Mouse (Mus musculus) lung, embryonic 16.5 days (tissue): ENCODE data around the gene Cd82. TPM values are rescaled to one million over a fixed set of nuclear protein-coding genes. Genes with fewer than 3 reads are reported as not detected.

Source experiments
- ATAC-seq: fragments of 200-750 bp; cut with Nextera tagmentation; 2 replicates; pipeline ENCODE4 v1.8.0; 2017; ENCODE audit warnings: low read depth, mild to moderate bottlenecking, moderate library complexity
- H3K27ac ChIP-seq: fragments of 300-500 bp; sonication (generic); 2 replicates; pipeline ENCODE4 v1.5.1; 2014; ENCODE audit warnings: mild to moderate bottlenecking, control low read depth, low read length
- H3K27me3 ChIP-seq: fragments of 300-500 bp; sonication (generic); 2 replicates; pipeline ENCODE4 v1.6.1; 2014; ENCODE audit warnings: low read depth, low read length, mixed read lengths; ENCODE audit not compliant: control insufficient read depth, insufficient read depth
- H3K36me3 ChIP-seq: fragments of 300-500 bp; sonication (generic); 2 replicates; pipeline ENCODE4 v1.6.1; 2014; ENCODE audit warnings: low read length; ENCODE audit not compliant: control insufficient read depth, insufficient read depth
- H3K4me1 ChIP-seq: fragments of 300-500 bp; sonication (generic); replicated peaks from 2 replicates; pipeline ENCODE4 v1.6.1; 2014; ENCODE audit warnings: low read length, mixed read lengths; ENCODE audit not compliant: control insufficient read depth, insufficient read depth
- H3K4me2 ChIP-seq: fragments of 300-500 bp; sonication (generic); 2 replicates; pipeline ENCODE4 v1.6.1; 2014; ENCODE audit warnings: low read depth, low read length, control low read depth
- H3K4me3 ChIP-seq: fragments of 300-500 bp; sonication (generic); 2 replicates; pipeline ENCODE4 v1.5.1; 2014; ENCODE audit warnings: mild to moderate bottlenecking, low read length, control low read depth
- H3K9ac ChIP-seq: fragments of 300-500 bp; sonication (generic); 2 replicates; pipeline ENCODE4 v1.6.1; 2014; ENCODE audit warnings: low read length, control low read depth
- H3K9me3 ChIP-seq: fragments of 300-500 bp; sonication (generic); 2 replicates; pipeline ENCODE4 v1.6.1; 2016; ENCODE audit warnings: low read length; ENCODE audit not compliant: control insufficient read depth
- WGBS: fragments of 180-500 bp; shearing (Covaris S2); extraction: QIAGEN DNeasy Blood & Tissue Kit; methylation state at CpG from one replicate; pipeline ENCODE4 v1.1.7; 2014; 5-methylcytosine and 5-hydroxymethylcytosine counted together
- polyA plus RNA-seq: library from polyadenylated mRNA; unstranded; fragments of >200 nt; fragmentation: Nextera tagmentation; extraction: Ambion mirVana; gene quantifications from 2 replicates; pipeline ENCODE4 v1.2.1, GENCODE M21; 2015

The Cd82 gene
- polyA plus RNA-seq, 1 experiment from 2014 or later: 63.6 TPM

DNA sequence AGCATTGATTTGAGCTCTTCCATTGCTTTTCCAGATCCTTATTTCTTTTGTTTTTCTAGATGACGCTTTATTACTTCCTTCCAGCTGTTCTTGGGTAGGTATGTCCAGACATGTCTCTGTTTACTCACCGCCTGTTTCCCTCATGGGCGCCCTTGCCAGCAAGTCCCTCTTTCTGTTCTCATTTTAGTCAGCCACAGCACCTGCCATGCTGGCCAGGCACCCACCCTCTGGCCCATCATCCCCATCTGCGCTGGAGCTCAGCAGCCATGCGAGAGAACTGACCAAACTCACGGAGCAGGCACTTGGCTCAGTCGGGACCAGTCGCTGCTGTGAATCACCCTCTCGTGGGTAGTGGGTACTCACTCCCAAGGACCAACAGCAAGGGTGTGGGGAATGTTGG, 11.0 kb upstream of the Cd82 start:
- 75% methylated on average over 9 of the region's 9 CpGs for WGBS
- Histone ChIP-seq H3K4me1 (peaks cover 10% of the 10 kb centered on the region), H3K27ac (no peak overlapping the region), H3K36me3 (no peaks in the 10 kb centered on the region), H3K4me3 (no peak overlapping the region), H3K9ac (no peak overlapping the region), H3K4me2 (no peak overlapping the region), H3K27me3 (peaks cover 3% of the 10 kb centered on the region; the same call in 1 of the 2 replicates), H3K9me3 (no peaks in the 10 kb centered on the region)
- no peak for ATAC-seq

DNA sequence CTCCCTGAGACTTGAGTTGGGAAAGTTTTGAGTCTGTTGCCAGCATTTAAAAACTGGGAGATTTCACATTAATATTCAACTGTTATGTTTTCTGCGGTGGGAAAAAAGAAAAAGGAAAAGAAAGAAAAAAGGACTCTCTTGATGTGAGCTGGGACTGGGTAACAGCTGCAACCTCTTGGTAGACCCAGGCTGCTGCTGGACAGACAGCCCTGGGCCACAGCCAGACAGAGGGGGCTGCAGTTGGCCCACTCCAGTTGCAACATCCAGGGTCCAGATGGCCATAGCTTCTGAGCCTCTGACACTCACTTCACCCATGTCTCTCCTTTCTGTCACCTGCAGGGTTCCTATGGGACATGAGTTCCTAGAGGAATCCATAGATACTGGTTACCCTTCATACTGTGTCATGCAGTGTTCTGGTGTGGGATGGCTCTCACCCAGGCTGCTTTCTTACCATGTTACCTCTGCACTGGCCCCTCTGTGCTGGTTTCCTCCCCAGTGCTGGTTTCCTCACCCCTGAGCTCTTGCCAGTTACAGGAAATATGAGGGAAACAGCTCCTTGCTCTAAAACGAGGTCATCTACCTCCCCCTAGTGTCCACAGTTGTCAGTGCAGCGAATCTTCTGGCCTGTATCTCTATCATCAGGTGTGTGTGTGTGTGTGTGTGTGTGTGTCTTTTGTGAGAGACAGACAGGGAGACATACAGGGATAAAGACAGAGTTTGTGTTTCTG, 8.1 kb upstream of the Cd82 start:
- Histone ChIP-seq H3K27ac (peak overlapping the region; percentile 48; the same call in 1 of the 2 replicates), H3K9me3 (no peaks in the 10 kb centered on the region), H3K9ac (peak overlapping the region; percentile 60), H3K27me3 (0 out of 2 replicates have a peak, but pooled peaks cover 2% of the 10 kb centered on the region), H3K4me3 (no peak overlapping the region), H3K4me2 (peak overlapping the region; percentile 74), H3K4me1 (peaks cover 9% of the 10 kb centered on the region), H3K36me3 (no peaks in the 10 kb centered on the region)
- WGBS: 12% methylated on average over 3 of the region's 3 CpGs
- peak; percentile 59 for ATAC-seq

DNA sequence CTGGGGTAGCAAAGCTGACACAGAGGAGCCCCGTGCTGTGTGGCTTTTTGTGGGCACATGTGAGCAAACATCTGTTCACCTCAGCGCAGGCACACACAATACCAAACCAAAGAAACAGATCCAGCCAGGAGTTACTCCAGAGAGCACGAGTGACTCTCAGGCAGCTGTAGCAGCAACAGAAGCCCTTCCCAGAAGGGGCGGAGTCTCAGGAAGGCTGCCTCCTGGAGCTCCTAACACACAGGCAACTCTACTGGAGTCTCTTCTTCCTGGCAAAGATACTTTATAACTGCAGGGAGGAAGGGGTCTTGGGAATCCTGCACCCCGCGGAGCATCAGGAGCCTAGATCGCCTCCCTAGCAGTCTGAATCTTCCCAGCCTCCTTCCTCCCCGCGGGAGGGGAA, 7.2 kb upstream of the Cd82 start:
- Histone ChIP-seq H3K27me3 (no peaks in the 10 kb centered on the region), H3K9me3 (no peaks in the 10 kb centered on the region), H3K9ac (peak overlapping the region; percentile 60), H3K4me2 (peak overlapping the region; percentile 74), H3K27ac (peak overlapping the region; percentile 21; the same call in 1 of the 2 replicates), H3K4me3 (peak overlapping the region; percentile 48), H3K4me1 (peaks cover 9% of the 10 kb centered on the region), H3K36me3 (no peaks in the 10 kb centered on the region)
- 1% methylated on average over 9 of the region's 9 CpGs for WGBS
- peak; percentile 69 for ATAC-seq

DNA sequence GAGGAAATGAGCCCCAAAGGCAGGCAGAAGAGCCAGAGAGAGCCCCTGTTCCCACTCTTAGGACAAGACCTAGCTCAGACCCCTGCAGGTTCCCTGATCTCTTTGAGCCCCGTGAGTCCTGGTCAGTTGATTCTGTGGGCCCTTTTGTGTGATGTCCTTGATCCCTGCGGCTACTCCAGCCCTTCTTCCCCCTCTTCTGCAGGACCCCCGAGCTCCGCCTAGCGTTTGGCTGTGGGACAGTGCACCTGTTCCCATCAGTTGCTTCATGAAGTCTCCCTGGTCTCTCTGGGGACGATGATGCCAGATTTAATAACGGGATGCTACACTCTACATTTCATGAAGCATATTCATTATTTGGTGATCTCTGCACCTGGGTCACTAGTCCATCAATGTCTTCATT, 6.2 kb upstream of the Cd82 start:
- ATAC-seq: no peak
- Histone ChIP-seq H3K27ac (no peak overlapping the region), H3K36me3 (no peaks in the 10 kb centered on the region), H3K9ac (no peak overlapping the region), H3K4me1 (peaks cover 9% of the 10 kb centered on the region), H3K4me3 (no peak overlapping the region), H3K27me3 (no peaks in the 10 kb centered on the region), H3K4me2 (no peak overlapping the region), H3K9me3 (no peaks in the 10 kb centered on the region)
- 12% methylated on average over 7 of the region's 7 CpGs for WGBS

DNA sequence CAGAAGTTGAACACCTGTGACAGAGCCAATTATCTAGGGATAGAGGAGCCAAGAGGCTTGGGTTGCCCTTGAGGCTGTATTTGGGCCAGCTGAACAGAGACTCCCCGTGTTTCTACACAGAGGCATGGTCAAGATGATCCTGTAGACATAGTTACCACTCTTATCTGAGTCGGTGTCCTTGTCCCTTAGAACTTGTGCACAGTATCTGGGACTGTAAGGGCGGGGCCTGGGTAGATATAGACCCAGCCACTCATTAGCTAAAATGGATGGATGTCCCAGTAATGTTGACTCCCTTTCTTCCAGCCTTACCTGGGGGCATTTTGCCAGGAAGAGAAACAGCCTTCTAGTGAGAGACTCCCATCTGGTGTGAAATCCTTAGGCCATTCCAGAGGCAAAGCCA, 3.4 kb upstream of the Cd82 start:
- H3K9me3 ChIP-seq: no peaks in the 10 kb centered on the region
- no peaks in the 10 kb centered on the region for H3K36me3 ChIP-seq
- 76% methylated on average over 3 of the region's 3 CpGs for WGBS
- no peak for ATAC-seq
- no peak overlapping the region for H3K27ac ChIP-seq
- H3K4me3 ChIP-seq: no peak overlapping the region
- peaks cover 27% of the 10 kb centered on the region for H3K4me1 ChIP-seq
- H3K27me3 ChIP-seq: no peaks in the 10 kb centered on the region
- no peak overlapping the region for H3K4me2 ChIP-seq
- no peak overlapping the region for H3K9ac ChIP-seq

DNA sequence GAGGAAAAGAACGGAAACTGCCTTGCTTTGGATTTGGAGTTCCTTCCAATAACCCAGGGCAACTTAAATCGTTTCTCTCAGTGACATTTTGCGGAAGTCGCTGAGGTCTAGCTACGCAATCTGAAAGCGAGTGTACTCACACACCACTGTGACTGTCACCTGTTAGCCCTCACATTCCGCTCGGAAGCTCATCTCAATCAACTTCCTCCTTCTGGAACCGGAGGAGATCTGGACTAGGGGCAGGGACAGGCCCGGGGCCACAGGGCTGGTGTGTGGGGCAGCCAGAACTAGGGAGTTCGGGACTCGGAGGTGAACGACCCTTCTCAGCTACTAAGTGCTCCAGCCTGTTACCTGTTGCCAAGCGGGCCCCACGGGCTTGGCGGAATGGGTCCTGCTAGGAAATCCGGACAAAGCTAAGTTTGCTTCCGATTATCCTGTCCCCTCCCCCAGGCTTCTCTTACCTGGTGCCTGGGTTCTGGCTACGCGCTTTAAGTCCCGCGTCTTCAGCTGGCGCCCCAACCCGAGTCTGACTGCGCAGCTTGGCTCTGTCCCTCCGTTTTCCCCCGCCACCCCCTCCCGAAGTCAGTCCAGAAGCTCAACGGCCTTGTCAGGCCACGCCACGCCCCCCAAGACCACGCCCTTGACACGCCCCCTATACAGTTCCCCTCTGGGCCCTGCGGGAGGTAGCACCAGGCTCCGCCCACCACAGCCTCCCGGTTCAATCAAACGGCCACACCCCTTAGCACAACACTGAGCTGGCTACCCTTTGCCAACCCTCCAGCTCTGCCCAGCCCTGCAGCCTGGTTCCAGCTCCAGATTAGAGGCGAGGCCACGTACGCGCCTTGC, 848 bp downstream of the Cd82 start:
- Histone ChIP-seq H3K9me3 (no peaks in the 10 kb centered on the region), H3K9ac (peak overlapping the region; percentile 76), H3K4me2 (peak overlapping the region; percentile 92)

DNA sequence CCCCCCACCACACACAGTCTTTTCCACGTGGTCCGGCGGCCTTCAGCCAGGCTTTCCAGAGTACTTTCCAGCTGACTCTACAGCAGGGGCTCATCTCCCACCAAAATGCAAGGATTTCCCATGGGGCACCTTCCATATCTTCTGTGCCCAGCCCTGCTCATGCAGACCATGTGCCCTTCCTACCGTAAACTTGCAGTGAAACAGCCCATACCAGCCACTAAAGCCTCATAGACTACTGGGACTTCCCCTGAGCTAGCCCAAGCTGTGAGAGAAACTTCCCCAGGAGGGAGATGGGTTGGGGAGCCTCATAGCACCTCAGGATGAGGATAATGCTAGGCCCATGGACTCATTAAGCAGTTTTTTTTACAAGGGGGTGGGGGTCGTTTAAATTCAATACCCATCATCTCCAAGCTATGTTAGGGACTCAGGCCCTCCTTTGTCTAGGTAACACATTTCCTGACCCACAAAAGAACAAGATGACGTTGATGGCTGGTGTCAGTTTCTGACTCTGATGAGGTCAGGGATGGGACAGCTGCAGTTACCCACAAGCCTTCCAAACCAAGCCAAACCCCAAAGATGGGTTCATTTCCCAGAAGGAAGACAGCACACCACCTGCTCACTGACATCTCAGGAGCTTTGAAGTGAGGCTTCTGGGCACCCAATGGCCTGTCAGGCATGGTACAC, 2.0 kb downstream of the Cd82 start:
- Histone ChIP-seq H3K9me3 (no peaks in the 10 kb centered on the region), H3K27me3 (no peaks in the 10 kb centered on the region), H3K4me2 (peak overlapping the region; percentile 92; the same call in 1 of the 2 replicates), H3K36me3 (no peaks in the 10 kb centered on the region), H3K27ac (no peak overlapping the region), H3K4me1 (peaks cover 51% of the 10 kb centered on the region), H3K4me3 (no peak overlapping the region; the same call in 1 of the 2 replicates), H3K9ac (no peak overlapping the region)
- no peak for ATAC-seq
- WGBS: 82% methylated on average over 6 of the region's 6 CpGs

More for the DNA sequence above, 848 bp downstream of the Cd82 start:
- peak overlapping the region; percentile 97 for H3K27ac ChIP-seq
- no peaks in the 10 kb centered on the region for H3K36me3 ChIP-seq
- peak overlapping the region; percentile 71 for H3K4me3 ChIP-seq
- WGBS: 2% methylated on average over 41 of the region's 41 CpGs
- H3K27me3 ChIP-seq: no peaks in the 10 kb centered on the region
- ATAC-seq: peak; percentile 97
- peaks cover 45% of the 10 kb centered on the region for H3K4me1 ChIP-seq

DNA sequence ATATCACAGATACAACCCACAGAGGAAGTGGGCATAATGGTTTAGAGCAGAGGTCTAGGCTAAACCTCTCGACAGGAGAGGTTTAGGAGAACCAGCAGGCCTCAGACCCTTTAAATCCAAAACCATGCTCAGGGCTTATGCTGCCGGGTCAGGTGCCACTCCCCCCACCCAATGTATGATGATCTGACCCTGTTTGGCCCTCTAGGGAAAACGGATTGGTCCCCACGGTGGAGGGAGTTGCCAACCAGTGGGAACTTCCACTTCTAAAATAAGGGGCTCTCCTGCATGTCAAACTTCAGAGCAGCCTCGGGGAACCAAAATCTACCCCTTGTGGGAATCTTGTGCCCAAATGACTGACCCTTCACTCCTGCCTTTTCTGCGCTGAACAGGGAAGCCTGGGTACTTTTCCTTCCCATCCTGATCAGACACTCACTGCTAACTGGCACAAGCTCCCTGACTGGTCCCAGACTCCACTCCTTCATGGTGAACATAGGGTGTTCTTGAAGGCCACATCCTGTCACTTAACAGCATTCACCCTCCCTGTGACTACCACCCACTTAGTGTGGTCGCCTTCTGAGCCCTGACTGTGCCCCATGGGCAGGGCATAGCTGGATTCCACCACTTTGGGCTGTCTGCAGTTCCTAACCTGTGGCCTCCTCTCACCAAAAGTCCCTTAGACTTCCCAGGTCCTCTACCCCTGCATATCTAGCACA, 3.6 kb downstream of the Cd82 start:
- WGBS: 50% methylated on average over 7 of the region's 7 CpGs
- peak overlapping the region; percentile 41 for H3K27ac ChIP-seq
- H3K27me3 ChIP-seq: no peaks in the 10 kb centered on the region
- peak overlapping the region; percentile 8 for H3K9ac ChIP-seq
- H3K9me3 ChIP-seq: no peaks in the 10 kb centered on the region
- H3K4me2 ChIP-seq: no peak overlapping the region
- H3K4me3 ChIP-seq: no peak overlapping the region
- H3K4me1 ChIP-seq: peaks cover 64% of the 10 kb centered on the region
- no peaks in the 10 kb centered on the region for H3K36me3 ChIP-seq
- ATAC-seq: no peak
